Mouse (Mus musculus) cortical plate, adult 2 months (tissue): ENCODE measurements around the gene Chrna3.

Experiments used
- CTCF ChIP-seq: fragments of 200-500 bp; IDR thresholded peaks from 2 replicates; pipeline ENCODE4 v1.5.1; 2011; ENCODE audit warnings: mild to moderate bottlenecking, control low read depth, low read length; ENCODE audit not compliant: insufficient read depth; ENCODE audit errors: extremely low read depth
- POLR2A ChIP-seq: fragments of 200-500 bp; IDR thresholded peaks from 2 replicates; pipeline ENCODE4 v1.6.1; 2011; ENCODE audit warnings: mild to moderate bottlenecking, low read length, control low read depth; ENCODE audit not compliant: insufficient read depth; ENCODE audit errors: extremely low read depth

GRCm38 (mm10) chr9:55023326-55023725 lies 3.0 kb downstream of the Chrna3 start:
- TF ChIP-seq POLR2A (no peak), CTCF (no peak)
